Mouse (Mus musculus) CD8-positive naive resting alpha-beta T cell, adult 2 months (primary cell): Measurements from ENCODE around the gene Gpr25.
A peak's percentile ranks its signal among the peaks of the same experiment; 100 is the strongest.

Experiments used
- DNase-seq, 2 experiments: peaks; one replicate each; pipeline ENCODE4 v3.0.0; 2022; ENCODE audit warnings: low read depth in 2 of 2, low spot score in 2 of 2

The Gpr25 gene

DNA sequence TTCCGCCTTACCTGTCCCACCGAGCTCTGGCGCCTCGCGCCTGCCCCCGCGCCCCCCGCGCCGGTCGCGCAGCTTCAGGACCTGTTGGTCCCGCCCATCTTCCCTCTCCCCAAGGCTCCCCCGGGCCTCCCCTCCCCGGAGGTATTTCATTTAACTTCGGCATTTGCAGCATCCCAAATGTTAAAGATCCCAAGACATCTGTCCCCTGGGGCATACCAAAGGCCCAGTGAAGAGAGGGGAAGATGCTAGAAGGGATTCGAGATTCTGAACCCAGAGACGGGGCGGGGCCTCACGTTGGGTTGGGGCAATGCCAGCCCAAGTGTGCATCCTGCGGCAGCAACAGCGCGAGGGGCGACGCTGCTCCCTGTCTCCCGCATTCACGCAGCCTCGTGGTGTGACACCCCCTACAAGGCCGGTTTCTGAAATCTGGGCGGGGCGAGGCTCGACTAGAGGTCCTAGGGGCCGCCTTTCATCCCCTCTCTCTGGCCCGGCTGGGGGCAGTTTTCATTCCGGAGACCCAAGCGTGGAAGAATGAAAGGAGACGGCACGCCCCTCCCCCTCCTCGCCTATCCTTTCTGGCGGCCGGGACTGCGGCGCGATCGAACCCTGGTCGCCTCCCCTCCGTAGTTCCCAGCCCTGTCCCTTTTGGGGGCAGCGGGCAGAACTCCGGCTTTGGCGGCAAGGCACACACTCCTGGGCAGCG lies 26.6 kb downstream of the Gpr25 start, which contains the start of gene Inava:
Gene Inava (minus strand): TSS at position 373 of the 703 bp plus-strand sequence.
- peak in 1 of 2 experiments; percentile 32 for DNase-seq

DNA sequence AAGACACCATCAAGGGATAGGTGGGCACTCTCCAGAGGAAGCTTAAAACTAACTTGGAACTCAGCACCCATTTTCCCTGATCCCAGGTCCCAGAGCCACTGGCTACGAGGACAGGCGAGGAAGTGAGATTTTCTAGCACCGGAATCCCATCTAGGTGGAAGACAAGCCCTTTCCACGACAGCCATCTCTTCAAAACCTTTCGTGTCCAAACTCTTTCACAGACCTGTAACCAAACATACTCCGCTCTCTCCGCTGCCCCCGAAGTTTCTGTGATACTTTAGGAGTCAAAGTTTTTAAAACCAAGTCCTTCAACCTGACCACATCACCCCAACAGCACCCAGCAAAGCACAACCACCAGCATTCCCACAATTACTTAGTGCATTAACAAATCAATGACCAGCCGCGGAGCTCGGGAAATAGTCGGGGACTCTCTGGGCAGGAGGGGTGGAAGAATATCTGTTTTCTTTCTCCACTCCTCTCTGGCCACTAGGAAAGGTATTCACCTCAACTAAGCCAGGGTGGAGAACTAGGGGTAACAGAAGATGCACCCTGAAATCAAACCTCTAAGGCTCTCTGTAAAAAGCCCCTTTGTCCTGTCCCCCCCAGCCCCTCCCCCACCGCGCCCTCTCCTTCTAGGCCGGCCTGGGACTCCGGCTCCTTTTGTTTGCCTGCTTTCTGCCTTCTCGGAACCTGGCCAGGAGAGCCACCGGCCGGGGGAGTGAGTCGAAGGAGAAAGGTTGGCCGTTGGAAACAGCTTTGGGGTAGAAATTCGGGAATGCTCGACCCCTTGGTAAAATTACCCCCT lies 27.5 kb downstream of the Gpr25 start:
- DNase-seq = no peak

DNA sequence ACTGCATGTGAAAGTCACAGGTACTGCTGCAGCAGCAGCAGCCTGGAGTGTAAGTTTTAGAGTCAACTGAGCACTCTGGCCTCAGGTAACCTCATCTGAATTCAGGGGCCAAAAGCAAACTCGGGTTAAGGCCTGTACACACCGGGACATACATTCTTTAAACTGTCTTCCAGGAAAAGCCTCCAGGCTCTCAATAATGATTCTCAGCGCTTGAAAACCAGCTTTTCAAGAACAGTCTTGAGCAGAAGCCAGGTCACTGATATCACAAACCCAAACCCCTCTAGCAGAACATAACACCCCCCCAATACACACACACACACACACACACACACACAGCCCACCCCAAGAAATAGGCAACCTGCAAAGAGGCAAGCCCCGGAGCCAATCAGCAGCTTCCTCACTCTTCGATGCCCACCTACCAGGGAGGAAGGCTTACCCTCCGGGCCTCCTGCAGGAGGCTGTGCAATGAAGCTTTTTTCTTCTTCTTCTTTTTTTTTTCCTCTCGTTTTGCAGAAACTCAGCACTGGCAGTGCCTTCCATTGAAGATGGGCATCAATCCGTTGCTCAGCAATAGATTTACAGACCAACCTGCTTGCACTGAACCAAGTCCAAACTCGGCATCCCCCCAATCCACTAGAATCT lies 28.3 kb downstream of the Gpr25 start:
- DNase-seq = no peak

DNA sequence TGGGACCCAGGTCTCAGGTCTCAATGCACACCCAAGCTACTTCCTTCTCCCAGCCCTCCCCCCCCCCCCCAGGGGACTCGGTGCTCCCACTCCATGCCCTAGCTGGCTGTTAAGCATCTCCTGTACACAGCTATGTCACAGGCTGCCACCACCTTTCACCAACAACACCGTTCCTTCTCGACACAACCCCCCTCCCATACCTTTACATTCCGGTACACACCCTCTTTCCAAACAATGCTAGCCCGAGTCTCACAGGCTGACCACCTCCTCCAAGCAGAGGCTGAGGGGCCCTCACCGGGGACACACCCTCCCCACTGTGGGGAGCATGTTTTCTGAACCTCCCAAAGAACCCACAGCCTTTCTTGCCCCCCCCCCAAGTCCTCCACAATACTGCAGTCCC lies 29.1 kb downstream of the Gpr25 start:
- DNase-seq = no peak

DNA sequence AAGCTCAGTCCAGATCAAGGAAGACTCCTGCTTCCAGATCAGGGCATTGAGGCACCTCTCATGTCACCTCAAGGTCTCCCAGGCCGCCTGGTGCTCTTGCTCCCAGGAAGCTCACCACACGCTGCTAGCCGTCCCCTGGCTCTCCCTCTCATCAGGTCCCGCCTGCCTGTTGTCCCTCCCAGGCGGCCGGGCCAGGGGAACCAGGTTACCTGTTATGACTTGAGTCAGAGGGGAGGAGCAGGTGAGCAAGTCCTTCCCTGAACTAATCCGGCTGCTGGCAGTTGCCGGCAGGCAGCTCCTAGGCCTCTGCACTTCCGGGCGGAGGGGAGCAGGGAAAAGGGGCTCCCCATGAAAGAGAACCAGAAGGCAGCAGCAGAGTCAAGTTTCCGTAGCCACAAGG lies 30.5 kb downstream of the Gpr25 start:
- DNase-seq = no peak

DNA sequence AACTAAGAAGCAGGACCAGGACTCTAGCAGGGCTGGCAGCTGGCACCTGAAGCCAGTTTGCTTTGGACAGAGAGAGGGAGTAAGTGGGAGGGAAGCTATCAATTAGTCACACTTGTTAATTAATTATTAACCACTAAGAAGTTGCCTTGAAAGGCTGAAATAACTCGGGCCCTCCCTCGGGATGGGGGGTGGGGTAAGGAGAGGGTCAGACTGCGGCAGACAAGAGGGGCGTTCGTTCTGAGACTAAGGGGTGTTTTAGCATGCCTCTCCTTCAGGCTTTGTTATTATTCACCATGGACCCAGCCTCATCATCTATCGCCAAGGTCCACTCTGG lies 31.7 kb downstream of the Gpr25 start:
- DNase-seq = no peak

DNA sequence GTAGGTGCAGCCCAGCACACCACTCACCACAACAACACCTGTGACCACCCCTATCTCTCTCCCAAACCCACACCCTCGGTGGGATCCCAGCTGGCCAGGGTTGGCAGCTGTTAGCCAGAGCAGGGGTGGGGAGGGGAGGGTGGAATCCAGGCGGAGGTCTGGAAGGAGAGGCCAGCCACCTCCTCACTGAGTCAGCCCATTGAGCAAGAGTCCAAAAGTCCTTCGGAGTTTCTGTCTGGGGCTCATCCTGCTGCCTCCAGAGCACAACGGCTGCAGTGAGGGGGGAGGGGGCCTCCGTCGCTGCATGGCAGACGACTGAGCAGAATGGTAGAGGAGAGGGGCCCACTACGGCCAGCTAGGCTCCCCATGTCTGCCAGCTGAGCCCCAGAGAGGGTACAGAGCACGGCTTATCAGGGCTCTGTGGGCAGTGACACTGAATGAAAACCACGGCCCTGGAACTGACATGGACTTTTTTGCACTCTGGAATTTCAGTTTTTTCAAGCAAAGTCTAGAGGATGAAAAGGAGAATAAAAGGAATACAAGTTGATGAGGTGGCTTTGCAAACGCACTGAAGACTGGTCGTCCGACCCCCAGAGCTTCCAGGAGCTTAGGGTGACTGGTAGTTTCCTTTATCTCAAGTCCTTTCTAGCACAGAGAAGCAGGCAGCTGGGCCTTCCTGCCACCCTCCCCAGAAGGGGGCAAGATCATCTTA lies 32.2 kb downstream of the Gpr25 start:
- DNase-seq = no peak

DNA sequence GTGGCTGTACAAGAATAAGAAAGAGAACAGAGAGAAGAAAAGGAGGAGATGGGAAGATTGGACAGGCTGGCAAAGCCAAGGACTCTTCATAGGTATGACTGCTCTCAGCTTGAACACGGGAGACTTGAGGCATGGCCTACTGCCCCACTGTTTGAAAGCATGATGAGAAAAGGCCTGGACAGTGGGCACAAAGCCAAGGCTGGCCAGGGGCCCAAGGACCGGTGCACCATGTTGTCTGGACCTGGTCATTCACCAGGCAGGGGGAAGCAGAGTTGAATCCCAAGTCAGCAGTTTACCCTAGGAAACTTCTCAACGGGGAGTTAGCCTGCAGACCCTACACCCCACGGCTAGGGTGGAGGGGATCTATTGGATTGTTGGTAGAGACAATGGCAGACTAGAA lies 32.8 kb downstream of the Gpr25 start:
- no peak for DNase-seq

DNA sequence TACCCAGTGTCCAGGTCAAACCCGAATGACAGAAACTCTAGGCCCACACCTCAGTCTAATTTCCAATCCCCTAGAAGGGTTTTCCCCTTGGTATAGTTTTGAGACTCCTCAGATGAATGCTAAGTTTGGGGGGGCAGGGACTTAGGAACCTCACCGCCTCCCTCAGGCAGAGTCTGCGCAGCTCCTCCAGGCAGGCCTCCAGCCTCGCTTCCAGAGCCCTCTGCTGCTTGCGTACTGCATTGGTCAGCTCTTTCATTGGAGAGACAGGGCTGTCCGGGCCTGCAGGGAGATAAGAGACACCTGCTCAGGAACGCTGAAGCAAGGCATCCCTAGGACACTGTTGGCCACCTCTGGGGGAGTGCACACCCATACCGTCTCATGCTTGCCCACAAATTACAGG lies 34.0 kb downstream of the Gpr25 start:
- DNase-seq = no peak

DNA sequence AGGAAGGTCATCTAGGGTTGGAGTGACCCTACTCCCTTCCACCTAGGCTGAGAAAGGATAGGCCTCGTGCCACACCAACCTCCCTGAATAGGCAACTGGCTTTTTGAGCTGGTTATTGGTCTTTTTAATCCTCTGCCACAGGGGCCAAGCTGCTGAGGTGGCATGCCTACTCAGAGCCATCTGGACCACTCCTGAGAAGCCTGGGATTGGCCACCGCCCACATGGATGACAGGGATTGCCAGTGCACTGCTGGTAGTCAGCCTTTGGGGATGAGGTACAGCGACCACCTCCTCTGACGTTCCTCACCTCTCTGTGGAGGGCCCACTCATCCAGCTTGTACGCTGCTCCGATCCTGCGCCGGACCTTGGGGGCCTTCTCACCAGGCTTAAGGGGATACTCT lies 34.8 kb downstream of the Gpr25 start:
- DNase-seq = no peak

DNA sequence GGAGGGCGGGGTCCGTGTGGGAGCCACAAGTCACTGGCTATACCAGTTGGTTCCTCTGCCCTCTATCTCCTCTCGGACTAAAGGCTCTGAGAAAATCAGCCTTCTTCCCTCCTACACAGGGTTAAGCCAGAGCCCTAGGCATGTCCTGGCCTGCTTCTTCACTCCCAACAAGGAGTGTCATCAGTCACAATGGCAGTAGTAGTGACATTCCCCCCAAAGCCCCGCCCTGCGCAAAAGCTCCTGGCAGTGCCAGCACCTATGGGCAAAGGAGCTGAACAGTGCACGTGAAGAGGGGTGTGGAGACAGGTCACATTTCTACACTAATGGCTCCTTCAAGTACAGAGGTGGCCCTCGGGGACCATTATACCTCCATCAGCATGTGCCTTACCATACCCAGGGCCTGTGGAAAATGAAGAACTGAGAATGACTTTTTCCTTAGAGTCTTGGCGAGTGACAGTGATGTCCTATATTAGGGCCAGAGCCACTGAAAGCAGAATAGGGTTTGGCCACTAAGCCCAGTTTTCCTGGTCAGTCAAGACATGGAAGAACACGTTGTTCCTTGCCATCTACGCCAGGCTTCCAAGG lies 36.8 kb downstream of the Gpr25 start:
- DNase-seq = no peak

DNA sequence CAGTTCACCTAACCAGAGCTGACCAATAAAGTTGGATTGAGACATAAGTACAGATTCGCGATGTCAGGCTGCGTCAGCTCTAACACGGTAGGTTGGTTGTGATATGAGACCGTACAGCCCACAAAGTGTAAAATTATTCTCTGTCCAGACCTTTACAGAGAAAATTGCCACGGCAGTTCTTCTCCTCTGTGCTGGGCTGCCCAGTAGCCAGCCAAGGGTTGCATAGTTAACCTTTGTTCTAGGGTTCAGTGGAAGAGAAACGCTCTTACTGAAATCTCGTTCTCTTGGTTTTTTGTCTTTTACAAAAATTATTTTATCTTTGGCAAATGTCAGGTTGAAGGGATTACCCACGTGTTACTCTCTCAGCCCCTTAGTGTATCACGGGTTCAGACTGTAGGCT lies 38.3 kb downstream of the Gpr25 start:
- no peak for DNase-seq

DNA sequence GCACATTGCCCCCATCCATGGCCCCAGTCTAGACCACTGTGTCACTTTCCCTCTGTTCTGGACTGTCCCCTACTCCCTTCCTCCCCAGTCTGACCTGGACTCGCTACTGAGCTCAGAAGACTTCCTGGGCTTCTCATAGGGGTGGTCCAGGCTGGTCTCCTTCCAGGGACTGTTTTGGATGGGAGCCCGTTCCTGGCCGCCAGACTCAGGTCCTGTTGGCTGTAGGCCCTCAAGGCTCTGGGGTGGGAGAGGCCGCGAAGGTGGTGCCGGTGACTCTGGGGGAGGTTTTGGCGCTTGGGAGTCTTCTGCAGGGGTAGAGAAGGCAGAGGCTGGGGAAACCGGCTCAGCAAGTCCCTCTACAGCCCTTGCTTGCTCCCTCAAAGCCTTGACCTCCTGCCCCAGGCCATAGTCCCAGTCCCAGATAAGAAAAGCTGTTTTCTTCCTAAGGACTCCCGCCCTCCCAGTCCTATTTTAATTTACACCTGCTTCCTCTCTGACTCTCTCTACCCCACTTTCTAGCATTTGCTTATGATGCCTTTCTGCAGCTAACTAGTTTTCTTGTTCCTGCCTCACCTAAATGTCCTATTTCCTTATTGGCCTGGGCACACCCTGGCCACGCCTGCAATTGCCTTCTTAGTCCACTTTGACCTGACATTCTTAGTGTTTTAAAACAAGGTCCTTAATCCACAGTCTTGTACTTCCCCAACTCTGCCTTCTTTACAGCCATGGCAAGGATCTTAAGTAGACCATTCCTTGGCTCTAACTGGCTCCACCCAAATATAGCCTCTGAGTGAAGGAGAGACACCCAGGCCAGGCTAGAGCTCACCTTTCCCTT lies 40.4 kb downstream of the Gpr25 start:
- DNase-seq = no peak

DNA sequence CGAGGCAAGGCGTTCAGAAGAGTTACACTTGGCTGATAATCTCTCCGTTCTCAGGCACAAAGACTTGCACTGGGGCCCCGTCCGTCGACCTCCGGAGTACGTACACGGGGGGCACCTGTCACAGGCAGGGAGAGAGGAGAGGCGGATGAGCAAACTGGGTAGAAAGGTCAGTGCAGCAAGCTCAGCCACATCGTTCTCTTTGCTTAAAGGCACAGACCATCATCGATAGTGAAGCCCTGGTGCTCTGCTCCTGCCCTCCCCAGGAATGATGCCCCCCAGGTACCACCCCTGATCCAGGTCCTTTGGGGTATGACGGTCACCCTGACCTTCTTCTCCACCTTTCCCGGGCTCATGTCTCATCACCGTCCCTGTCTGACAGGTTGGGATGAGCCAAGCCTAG lies 46.4 kb downstream of the Gpr25 start:
- no peak for DNase-seq

DNA sequence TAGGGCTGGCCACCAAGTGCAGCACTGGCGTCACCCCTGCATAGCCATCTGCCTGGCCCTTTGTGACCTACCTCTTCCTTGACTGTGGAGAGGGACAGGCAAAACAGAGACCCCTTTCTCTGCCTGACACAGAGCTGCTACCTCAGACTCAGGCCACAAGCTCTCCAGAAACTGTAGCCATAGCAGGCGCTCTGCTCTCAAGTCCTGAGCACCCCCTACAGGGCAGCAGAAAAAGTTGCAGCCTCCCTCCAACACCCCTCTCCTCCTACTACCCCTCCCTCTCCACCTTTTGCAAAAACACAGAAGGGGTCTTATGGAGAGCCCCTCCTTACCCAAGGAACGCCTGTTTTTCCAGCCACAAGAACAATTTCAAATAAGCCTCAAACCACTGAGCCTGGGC lies 47.9 kb downstream of the Gpr25 start, which contains the start of gene Mroh3:
Gene Mroh3 (minus strand): TSS at position 26 of the 400 bp plus-strand sequence.
- DNase-seq = peak in 1 of 2 experiments; percentile 32
